Mouse (Mus musculus): Measurements from ENCODE around the gene St7l. TPM values are rescaled to one million over a fixed set of nuclear protein-coding genes. Genes with fewer than 3 reads are reported as not detected.
A peak's percentile ranks its signal among the peaks of the same experiment; 100 is the strongest.

The St7l gene
- polyA plus RNA-seq, 1 experiment from 2014 or later, result 33.2 TPM

DNA sequence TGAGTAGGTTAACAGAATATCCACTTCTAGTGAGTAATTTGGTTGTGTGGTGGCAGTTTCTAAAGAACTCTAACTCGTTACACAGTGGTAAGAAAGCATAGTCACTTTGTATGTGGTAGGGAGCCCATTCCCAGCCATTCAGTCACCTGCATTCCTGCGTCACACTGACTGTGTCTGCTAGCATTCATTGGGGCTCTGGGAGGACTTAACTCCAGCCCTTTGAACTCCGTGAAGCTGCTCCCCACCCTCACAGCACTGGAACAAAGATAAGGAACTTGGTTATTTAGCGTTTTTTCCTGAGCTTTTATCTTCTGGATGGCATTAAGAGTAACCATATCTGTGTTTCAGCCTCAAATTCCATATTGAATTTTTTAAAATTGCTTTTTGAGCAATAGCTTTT, 74.5 kb downstream of the St7l start:
- Histone ChIP-seq H3K27ac (ENCODE audit: low read depth) (no peak overlapping the region), H3K4me2 (no peak overlapping the region)
- 44% methylated on average over 4 of the region's 4 CpGs for WGBS

DNA sequence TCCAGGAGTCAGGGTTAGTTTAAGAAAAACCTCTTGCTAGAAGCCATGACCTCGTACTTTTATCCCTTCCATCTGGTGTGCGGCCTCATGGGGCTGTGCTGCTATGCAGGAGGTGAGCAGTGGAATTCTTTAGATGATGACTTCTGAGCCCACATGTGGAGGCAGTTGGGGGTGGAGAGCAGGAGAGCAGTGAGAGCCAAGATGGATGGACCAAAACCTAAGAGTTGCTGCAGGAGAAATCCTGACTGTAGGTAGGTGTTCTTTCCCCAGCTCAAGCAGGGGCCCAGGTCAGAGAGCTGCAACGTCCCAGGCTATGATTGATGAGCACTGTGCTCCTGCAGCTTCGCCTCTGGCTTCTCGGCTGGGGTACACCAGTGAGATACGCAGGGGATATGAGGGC, 76.9 kb downstream of the St7l start:
- H3K9ac ChIP-seq, result no peak overlapping the region
- no peak overlapping the region for H3K27ac ChIP-seq (ENCODE audit: low read depth)
- no peak for DNase-seq
- H3K36me3 ChIP-seq (ENCODE audit: insufficient read depth), result peaks cover 9% of the 10 kb centered on the region; the same call in 1 of the 2 replicates
- H3K4me3 ChIP-seq (ENCODE audit: low read depth, low read length), result no peak overlapping the region
- WGBS, result 24% methylated on average over 6 of the region's 6 CpGs
- ATAC-seq (ENCODE audit: insufficient read depth), result no peak
- no peaks in the 10 kb centered on the region for H3K9me3 ChIP-seq (ENCODE audit: low read depth, low read length)
- H3K4me1 ChIP-seq (ENCODE audit: insufficient read depth), result no peaks in the 10 kb centered on the region
- TF ChIP-seq CTCF (IDR thresholded peaks at IDR 0.05; ENCODE audit: low read depth), result no peak
- no peaks in the 10 kb centered on the region for H3K27me3 ChIP-seq (ENCODE audit: insufficient read depth, low read length)
- no peak overlapping the region for H3K4me2 ChIP-seq

More for the DNA sequence above, 74.5 kb downstream of the St7l start:
- Histone ChIP-seq H3K4me1 (ENCODE audit: insufficient read depth) (no peaks in the 10 kb centered on the region), H3K27me3 (ENCODE audit: insufficient read depth, low read length) (no peaks in the 10 kb centered on the region), H3K9me3 (ENCODE audit: low read depth, low read length) (no peaks in the 10 kb centered on the region), H3K9ac (no peak overlapping the region), H3K4me3 (ENCODE audit: low read depth, low read length) (no peak overlapping the region), H3K36me3 (ENCODE audit: insufficient read depth) (peaks cover 20% of the 10 kb centered on the region)
- TF ChIP-seq CTCF (IDR thresholded peaks at IDR 0.05; ENCODE audit: low read depth), result no peak
- DNase-seq (no peak), ATAC-seq (ENCODE audit: insufficient read depth) (no peak)

DNA sequence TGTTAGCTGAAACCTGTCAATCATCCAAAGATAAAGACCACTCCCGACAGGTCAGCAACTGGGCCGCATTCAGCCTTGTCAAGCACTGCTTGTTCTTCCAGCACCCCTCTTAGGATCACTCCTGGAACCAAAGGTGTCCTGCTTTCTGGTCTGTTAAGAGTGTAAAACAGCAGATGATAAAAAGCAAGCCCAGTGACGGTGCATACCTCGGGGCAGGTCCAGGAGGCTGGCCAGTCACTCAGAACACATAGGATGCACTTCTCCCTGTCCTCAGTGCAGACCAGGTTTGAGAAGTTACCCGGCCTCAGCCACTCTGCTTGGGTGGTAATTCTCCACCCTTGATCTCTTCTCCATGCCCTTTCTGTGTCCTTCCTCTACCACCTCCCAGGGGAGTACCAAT, 78.9 kb downstream of the St7l start:
- Histone ChIP-seq H3K9ac (no peak overlapping the region), H3K4me3 (ENCODE audit: low read depth, low read length) (no peak overlapping the region), H3K4me2 (no peak overlapping the region), H3K27ac (ENCODE audit: low read depth) (no peak overlapping the region), H3K9me3 (ENCODE audit: low read depth, low read length) (no peaks in the 10 kb centered on the region), H3K36me3 (ENCODE audit: insufficient read depth) (peaks cover 26% of the 10 kb centered on the region), H3K4me1 (ENCODE audit: insufficient read depth) (no peaks in the 10 kb centered on the region), H3K27me3 (ENCODE audit: insufficient read depth, low read length) (no peaks in the 10 kb centered on the region)
- ATAC-seq (ENCODE audit: insufficient read depth) (no peak), DNase-seq (no peak)
- TF ChIP-seq CTCF (IDR thresholded peaks at IDR 0.05; ENCODE audit: low read depth), result no peak
- 46% methylated on average over 5 of the region's 5 CpGs for WGBS

DNA sequence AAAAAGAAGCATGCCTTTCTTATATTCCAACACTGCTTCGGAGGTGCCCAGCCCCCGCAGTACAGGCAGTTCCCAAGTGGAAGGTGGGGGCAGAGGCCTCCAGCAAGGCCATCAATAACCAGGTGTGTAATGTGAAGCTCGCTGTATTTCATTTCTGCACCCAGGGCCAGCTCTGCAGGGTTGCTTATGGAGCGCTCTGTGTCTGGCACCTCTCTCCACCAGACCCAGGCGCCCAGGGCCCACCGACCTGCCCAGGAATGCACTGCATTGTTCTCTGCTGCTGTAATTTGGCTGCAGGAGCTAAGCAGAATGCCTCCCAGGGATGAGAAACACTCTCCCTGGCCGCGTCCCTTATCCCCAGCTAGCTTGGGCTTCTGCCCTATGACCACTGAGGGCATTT, 79.5 kb downstream of the St7l start:
- ATAC-seq (ENCODE audit: insufficient read depth), result peak; percentile 14; the same call in 1 of the 2 replicates
- Histone ChIP-seq H3K4me2 (no peak overlapping the region), H3K36me3 (ENCODE audit: insufficient read depth) (peaks cover 26% of the 10 kb centered on the region), H3K9me3 (ENCODE audit: low read depth, low read length) (no peaks in the 10 kb centered on the region), H3K9ac (no peak overlapping the region), H3K27ac (ENCODE audit: low read depth) (no peak overlapping the region), H3K27me3 (ENCODE audit: insufficient read depth, low read length) (no peaks in the 10 kb centered on the region), H3K4me3 (ENCODE audit: low read depth, low read length) (no peak overlapping the region), H3K4me1 (ENCODE audit: insufficient read depth) (no peaks in the 10 kb centered on the region)
- no peak for TF ChIP-seq CTCF (IDR thresholded peaks at IDR 0.05; ENCODE audit: low read depth)
- no peak for DNase-seq
- WGBS, result 46% methylated on average over 8 of the region's 8 CpGs

DNA sequence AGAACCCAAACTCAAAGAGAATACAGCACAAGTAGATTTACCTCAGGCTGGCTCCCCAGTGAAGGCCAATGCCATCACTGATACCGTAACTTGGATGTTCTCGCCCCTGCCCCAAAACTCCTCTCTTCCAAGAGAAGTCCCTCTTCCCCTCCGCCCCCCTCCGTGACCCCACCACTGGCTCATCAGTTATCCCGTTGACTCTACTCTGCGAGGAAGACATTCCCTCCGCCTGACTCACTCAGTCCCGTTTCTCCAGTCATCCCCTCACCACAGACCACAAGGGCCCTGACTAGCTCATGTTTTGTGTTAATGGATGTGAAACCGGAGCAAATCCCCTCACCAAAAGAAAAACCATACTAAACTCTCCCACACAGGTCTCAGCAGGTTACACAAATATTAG, 81.1 kb downstream of the St7l start:
- H3K9ac ChIP-seq, result no peak overlapping the region
- H3K36me3 ChIP-seq (ENCODE audit: insufficient read depth), result peaks cover 32% of the 10 kb centered on the region
- H3K27ac ChIP-seq (ENCODE audit: low read depth), result no peak overlapping the region
- no peaks in the 10 kb centered on the region for H3K4me1 ChIP-seq (ENCODE audit: insufficient read depth)
- TF ChIP-seq CTCF (IDR thresholded peaks at IDR 0.05; ENCODE audit: low read depth), result no peak
- ATAC-seq (ENCODE audit: insufficient read depth) (peak; percentile 45; the same call in 1 of the 2 replicates), DNase-seq (no peak)
- WGBS, result 46% methylated on average over 9 of the region's 9 CpGs
- no peaks in the 10 kb centered on the region for H3K9me3 ChIP-seq (ENCODE audit: low read depth, low read length)
- H3K27me3 ChIP-seq (ENCODE audit: insufficient read depth, low read length), result no peaks in the 10 kb centered on the region
- H3K4me2 ChIP-seq, result no peak overlapping the region
- H3K4me3 ChIP-seq (ENCODE audit: low read depth, low read length), result no peak overlapping the region

DNA sequence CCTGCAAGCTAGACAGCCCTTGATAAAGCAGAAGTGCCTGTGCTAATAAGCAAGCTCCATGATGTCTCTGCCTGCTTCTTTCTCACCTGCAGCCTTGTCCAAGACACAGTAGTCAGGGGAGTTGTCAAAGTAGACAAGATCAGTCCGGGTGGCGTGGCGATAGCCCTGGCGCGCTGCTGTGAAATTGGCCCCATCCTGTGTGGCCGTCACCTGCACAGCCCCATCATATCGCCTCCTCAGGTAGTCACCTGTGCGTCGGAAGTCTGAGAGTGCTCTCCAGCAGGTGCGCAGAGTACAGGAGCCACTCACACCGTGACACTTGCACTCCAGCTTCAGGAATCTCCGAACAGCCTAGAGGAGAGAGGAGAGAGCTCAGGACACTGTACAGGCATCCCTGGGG, 87.1 kb downstream of the St7l start:
- ATAC-seq (ENCODE audit: insufficient read depth) (no peak), DNase-seq (no peak)
- Histone ChIP-seq H3K9me3 (ENCODE audit: low read depth, low read length) (no peaks in the 10 kb centered on the region), H3K36me3 (ENCODE audit: insufficient read depth) (peaks cover 50% of the 10 kb centered on the region), H3K27ac (ENCODE audit: low read depth) (no peak overlapping the region), H3K4me3 (ENCODE audit: low read depth, low read length) (no peak overlapping the region), H3K27me3 (ENCODE audit: insufficient read depth, low read length) (no peaks in the 10 kb centered on the region), H3K4me2 (no peak overlapping the region), H3K4me1 (ENCODE audit: insufficient read depth) (no peaks in the 10 kb centered on the region), H3K9ac (no peak overlapping the region)
- no peak for TF ChIP-seq CTCF (IDR thresholded peaks at IDR 0.05; ENCODE audit: low read depth)
- 93% methylated on average over 12 of the region's 12 CpGs for WGBS

DNA sequence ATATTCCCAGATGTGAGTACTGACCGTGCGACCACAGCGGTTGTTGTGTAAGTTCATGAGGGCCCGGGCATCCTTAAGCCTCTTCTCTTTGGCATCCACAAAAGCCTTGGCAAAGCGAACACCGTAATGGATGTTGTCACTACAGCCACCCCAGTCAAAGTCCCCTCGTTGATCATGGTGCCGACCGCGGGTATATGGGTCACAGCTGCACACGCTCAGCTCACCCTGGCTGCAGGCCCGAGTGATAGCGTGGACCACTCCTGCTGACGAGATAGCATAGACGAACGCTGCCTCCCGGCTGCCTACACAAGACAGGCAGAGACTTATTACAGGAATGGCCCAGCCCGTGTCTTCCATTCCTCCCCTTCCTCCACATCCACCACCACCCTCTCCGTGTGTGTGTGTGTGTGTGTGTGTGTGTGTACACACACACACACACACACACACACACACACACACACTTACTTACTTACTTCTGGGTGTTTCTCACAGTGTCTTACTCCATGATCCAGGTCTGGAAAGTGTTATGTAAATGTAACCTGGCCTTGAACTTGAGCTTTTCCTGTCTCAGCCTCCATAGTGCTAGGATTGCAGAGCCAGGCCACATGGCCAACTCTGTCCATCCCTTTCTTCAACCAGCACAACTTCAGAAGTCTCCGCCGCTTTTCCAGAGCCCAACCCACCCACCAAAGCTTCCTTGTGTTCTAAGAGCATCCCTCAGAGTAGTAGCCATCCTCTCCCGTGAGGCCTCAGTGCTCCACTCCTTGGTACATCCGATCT, 89.3 kb downstream of the St7l start:
- Histone ChIP-seq H3K36me3 (ENCODE audit: insufficient read depth) (peaks cover 36% of the 10 kb centered on the region), H3K9me3 (ENCODE audit: low read depth, low read length) (no peaks in the 10 kb centered on the region), H3K9ac (no peak overlapping the region), H3K4me2 (no peak overlapping the region), H3K27ac (ENCODE audit: low read depth) (no peak overlapping the region), H3K27me3 (ENCODE audit: insufficient read depth, low read length) (no peaks in the 10 kb centered on the region), H3K4me3 (ENCODE audit: low read depth, low read length) (no peak overlapping the region), H3K4me1 (ENCODE audit: insufficient read depth) (no peaks in the 10 kb centered on the region)
- DNase-seq (no peak), ATAC-seq (ENCODE audit: insufficient read depth) (no peak)
- WGBS, result 77% methylated on average over 22 of the region's 23 CpGs
- TF ChIP-seq CTCF (IDR thresholded peaks at IDR 0.05; ENCODE audit: low read depth), result no peak

Measured in lung, embryonic 14.5 days (tissue).